Mouse (Mus musculus) monocyte, adult 59 days (primary cell): ENCODE measurements around the gene Mbip. TPM values are rescaled to one million over a fixed set of nuclear protein-coding genes. Genes with fewer than 3 reads are reported as not detected.

Experiments used
- total RNA-seq, 2 experiments: library from RNA; stranded (reverse); gene quantifications; one replicate each; pipeline ENCODE4 v1.2.4; 2023

Gene Mbip
- total RNA-seq: 10 to 100 TPM; 26.5 to 31.6 TPM

DNA sequence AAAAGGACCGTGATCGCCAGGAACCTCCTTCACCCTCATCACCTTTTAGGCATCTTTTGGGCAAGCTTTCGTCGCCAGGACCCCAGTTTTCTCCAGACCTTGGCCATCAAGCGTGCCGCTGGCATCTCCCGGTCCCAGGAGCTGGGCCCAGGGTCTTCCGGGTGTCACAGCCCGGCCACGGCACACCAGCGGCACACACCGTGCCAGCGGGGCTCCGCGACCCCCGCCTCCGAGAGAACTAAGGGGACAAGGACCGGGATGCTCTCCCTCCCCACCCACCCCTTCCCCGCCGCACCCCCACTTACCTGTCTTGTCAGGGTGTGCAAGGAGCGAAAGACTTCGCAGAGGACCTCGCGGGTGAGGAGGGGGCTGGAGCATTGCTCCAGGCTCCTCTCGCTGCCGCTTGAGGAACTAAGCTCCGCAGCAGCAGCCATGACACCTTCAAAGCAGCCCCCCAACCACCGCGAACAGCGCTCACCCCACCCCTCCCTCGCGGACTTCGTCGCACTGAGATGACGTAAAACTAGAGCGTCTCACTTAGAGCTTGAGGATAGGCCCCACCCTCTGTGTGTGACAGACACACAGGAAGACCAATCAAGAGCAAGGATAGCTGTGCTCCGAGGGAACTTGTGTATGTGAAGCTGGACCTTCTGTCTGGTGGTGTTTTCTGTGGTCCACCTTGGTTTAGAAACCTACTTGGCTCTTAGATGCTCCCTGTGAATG, at the start of gene Mbip:
Gene Mbip, minus strand, starts transcription at position 528 of the 723 bp plus-strand sequence.

Other genes with a start within 250 kb of the Mbip start
- gene Nkx2-1, start 191.0 kb upstream of the Mbip start, total RNA-seq: not detected